Mouse (Mus musculus) heart, postnatal 0 days (tissue): ENCODE measurements around the gene Ints4. TPM values are rescaled to one million over a fixed set of nuclear protein-coding genes. Genes with fewer than 3 reads are reported as not detected.

Source experiments
- ATAC-seq: fragments of 200-750 bp; cut with Nextera tagmentation; 2 replicates; pipeline ENCODE4 v1.8.0; 2017; ENCODE audit warnings: low read depth, moderate number of reproducible peaks, moderate library complexity; ENCODE audit not compliant: insufficient read depth
- DNase-seq: peaks from one replicate; pipeline ENCODE4 v3.0.0-alpha.2; 2016; ENCODE audit warnings: low spot score
- H3K27ac ChIP-seq: fragments of 300-500 bp; sonication (generic); 2 replicates; pipeline ENCODE4 v1.5.1; 2014; ENCODE audit warnings: low read depth, mild to moderate bottlenecking
- H3K27me3 ChIP-seq: fragments of 300-500 bp; sonication (generic); 2 replicates; pipeline ENCODE4 v1.6.1; 2014; ENCODE audit warnings: low read length, mixed read lengths; ENCODE audit not compliant: control insufficient read depth, insufficient read depth
- H3K36me3 ChIP-seq: fragments of 300-500 bp; sonication (generic); replicated peaks from 2 replicates; pipeline ENCODE4 v1.6.1; 2014; ENCODE audit warnings: low read length, mixed read lengths; ENCODE audit not compliant: control insufficient read depth, insufficient read depth
- H3K4me1 ChIP-seq: fragments of 300-500 bp; sonication (generic); 2 replicates; pipeline ENCODE4 v1.6.1; 2014; ENCODE audit warnings: antibody characterized with exemption; ENCODE audit not compliant: control insufficient read depth, insufficient read depth
- H3K4me2 ChIP-seq: fragments of 300-500 bp; sonication (generic); 2 replicates; pipeline ENCODE4 v1.6.1; 2014; ENCODE audit warnings: low read depth, mild to moderate bottlenecking, low read length, moderate library complexity
- H3K4me3 ChIP-seq: fragments of 300-500 bp; sonication (generic); 2 replicates; pipeline ENCODE4 v1.5.1; 2014; ENCODE audit warnings: low read depth, low read length
- H3K9ac ChIP-seq: fragments of 300-500 bp; sonication (generic); replicated peaks from 2 replicates; pipeline ENCODE4 v1.6.1; 2014; ENCODE audit warnings: low read depth, low read length, mixed read lengths
- H3K9me3 ChIP-seq: fragments of 300-500 bp; sonication (generic); replicated peaks from 2 replicates; pipeline ENCODE4 v1.6.1; 2016; ENCODE audit warnings: low read length; ENCODE audit not compliant: control insufficient read depth
- CTCF ChIP-seq: IDR thresholded peaks from 2 replicates; pipeline ENCODE4 v1.5.1; 2016; ENCODE audit warnings: antibody characterized with exemption, control low read depth, low read depth
- EP300 ChIP-seq: IDR thresholded peaks from 2 replicates; pipeline ENCODE4 v1.6.1; 2016; ENCODE audit warnings: antibody characterized with exemption, low read depth
- WGBS: fragments of 180-500 bp; shearing (Covaris S2); extraction: QIAGEN DNeasy Blood & Tissue Kit; methylation state at CpG from one replicate; pipeline ENCODE4 v1.1.7; 2014; 5-methylcytosine and 5-hydroxymethylcytosine counted together
- polyA plus RNA-seq: library from polyadenylated mRNA; unstranded; fragments of >200 nt; fragmentation: Nextera tagmentation; extraction: Ambion mirVana; gene quantifications from 2 replicates; pipeline ENCODE4 v1.2.1, GENCODE M21; 2015
- total RNA-seq: library from RNA; depleted of rRNA; stranded (reverse); fragments of >200 nt; gene quantifications from 2 replicates; pipeline ENCODE4 v1.2.3, GENCODE M21; 2014; ENCODE audit warnings: low replicate concordance; rRNA removed

Ints4 gene
- total and polyA plus RNA-seq, 2 experiments from 2014 or later: 28.2 to 29.8 TPM

DNA sequence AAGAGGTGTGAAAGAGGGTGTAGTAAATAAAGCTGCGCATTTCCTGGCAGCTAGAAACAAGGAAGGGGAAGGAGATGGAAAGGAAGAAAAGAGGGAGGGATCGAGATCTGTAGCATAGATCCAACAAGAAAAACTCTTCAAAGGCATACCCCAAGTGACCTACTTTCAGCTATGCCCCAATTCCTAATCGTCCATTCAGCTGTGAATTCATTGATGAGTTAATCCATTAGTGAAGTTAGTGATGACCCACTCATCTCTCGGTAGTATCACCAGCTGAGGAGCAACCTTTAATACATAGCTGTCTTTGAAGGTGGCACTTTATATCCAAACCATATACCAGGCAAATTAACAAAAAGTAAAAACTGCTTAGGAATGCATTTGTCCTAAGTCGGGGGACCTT is 107.8 kb downstream of the Ints4 start:
- Histone ChIP-seq H3K4me3 (no peak overlapping the region), H3K9me3 (no peaks in the 10 kb centered on the region), H3K4me1 (peaks cover 13% of the 10 kb centered on the region), H3K4me2 (no peak overlapping the region), H3K36me3 (no peaks in the 10 kb centered on the region), H3K27ac (no peak overlapping the region), H3K27me3 (no peaks in the 10 kb centered on the region), H3K9ac (no peak overlapping the region)
- TF ChIP-seq CTCF (no peak), EP300 (no peak)
- 81% methylated on average over 5 of the region's 5 CpGs for WGBS
- ATAC-seq (no peak), DNase-seq (no peak)

DNA sequence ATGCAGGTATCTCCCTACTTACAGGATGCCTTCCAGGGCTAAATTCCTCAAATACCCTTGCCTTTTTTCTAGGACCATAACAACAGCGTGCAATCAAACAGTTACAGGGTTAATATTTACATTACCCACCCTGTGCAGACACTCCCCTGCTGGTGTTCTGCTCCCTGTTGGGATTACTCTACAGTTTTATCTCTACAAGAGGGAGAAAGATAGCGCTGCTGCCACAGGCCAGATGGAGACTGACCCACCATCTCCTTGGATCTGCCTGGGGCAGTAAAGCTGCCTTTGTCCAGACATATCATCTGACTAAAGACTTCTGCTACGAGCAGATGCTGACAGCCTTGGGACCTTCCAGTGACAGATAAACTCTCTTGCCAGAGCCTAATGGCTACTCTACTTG is 109.7 kb downstream of the Ints4 start:
- Histone ChIP-seq H3K9ac (no peak overlapping the region), H3K27ac (no peak overlapping the region), H3K4me2 (no peak overlapping the region), H3K4me3 (no peak overlapping the region), H3K36me3 (no peaks in the 10 kb centered on the region), H3K27me3 (no peaks in the 10 kb centered on the region), H3K9me3 (no peaks in the 10 kb centered on the region), H3K4me1 (peaks cover 13% of the 10 kb centered on the region)
- no peak for TF ChIP-seq CTCF
- TF ChIP-seq EP300: no peak
- 19% methylated on average over 3 of the region's 3 CpGs for WGBS
- DNase-seq: no peak
- no peak for ATAC-seq

Other genes with a start within 250 kb of the Ints4 start
- gene Usp35, start 148.9 kb upstream of the Ints4 start, total RNA-seq: 1.8 and 5.6 TPM in 2 replicates
- 0.30 and 0.36 TPM in 2 replicates for gene Usp35, start 148.9 kb upstream of the Ints4 start, polyA plus RNA-seq
- 0.97 and 3.4 TPM in 2 replicates for gene Kctd21, start 148.6 kb upstream of the Ints4 start, total RNA-seq
- 1.9 and 3.1 TPM in 2 replicates for gene Kctd21, start 148.6 kb upstream of the Ints4 start, polyA plus RNA-seq
- 9.9 and 20.1 TPM in 2 replicates for gene Alg8, start 109.3 kb upstream of the Ints4 start, total RNA-seq
- gene Alg8, start 109.3 kb upstream of the Ints4 start, polyA plus RNA-seq: 11.3 and 12.9 TPM in 2 replicates
- gene Ndufc2, start 81.0 kb upstream of the Ints4 start, total RNA-seq: 797 and 949 TPM in 2 replicates
- gene Ndufc2, start 81.0 kb upstream of the Ints4 start, polyA plus RNA-seq: 1,243 and 1,339 TPM in 2 replicates
- 1.0 and 1.9 TPM in 2 replicates for gene Thrsp, start 63.2 kb upstream of the Ints4 start, total RNA-seq
- gene Thrsp, start 63.2 kb upstream of the Ints4 start, polyA plus RNA-seq: 3.9 and 4.3 TPM in 2 replicates
- gene Kctd14, start 29.6 kb upstream of the Ints4 start, total RNA-seq: not detected in 2 replicates
- 0.34 and 0.62 TPM in 2 replicates for gene Kctd14, start 29.6 kb upstream of the Ints4 start, polyA plus RNA-seq
- 20.5 and 46.8 TPM in 2 replicates for gene Aamdc, start 98.5 kb downstream of the Ints4 start, total RNA-seq
- 78.1 and 80.2 TPM in 2 replicates for gene Aamdc, start 98.5 kb downstream of the Ints4 start, polyA plus RNA-seq
- 7.6 and 14.6 TPM in 2 replicates for gene Rsf1, start 98.9 kb downstream of the Ints4 start, total RNA-seq
- gene Rsf1, start 98.9 kb downstream of the Ints4 start, polyA plus RNA-seq: 8.6 and 10.6 TPM in 2 replicates
- gene Clns1a, start 215.7 kb downstream of the Ints4 start, total RNA-seq: 37.1 and 42.0 TPM in 2 replicates
- 60.5 and 63.7 TPM in 2 replicates for gene Clns1a, start 215.7 kb downstream of the Ints4 start, polyA plus RNA-seq